Mouse (Mus musculus): ENCODE results near the gene Emd. TPM values are rescaled to one million over a fixed set of nuclear protein-coding genes. Genes with fewer than 3 reads are reported as not detected.

Gene Emd
- polyA plus RNA-seq, 1 experiment from 2014 or later = 12.8 TPM

DNA sequence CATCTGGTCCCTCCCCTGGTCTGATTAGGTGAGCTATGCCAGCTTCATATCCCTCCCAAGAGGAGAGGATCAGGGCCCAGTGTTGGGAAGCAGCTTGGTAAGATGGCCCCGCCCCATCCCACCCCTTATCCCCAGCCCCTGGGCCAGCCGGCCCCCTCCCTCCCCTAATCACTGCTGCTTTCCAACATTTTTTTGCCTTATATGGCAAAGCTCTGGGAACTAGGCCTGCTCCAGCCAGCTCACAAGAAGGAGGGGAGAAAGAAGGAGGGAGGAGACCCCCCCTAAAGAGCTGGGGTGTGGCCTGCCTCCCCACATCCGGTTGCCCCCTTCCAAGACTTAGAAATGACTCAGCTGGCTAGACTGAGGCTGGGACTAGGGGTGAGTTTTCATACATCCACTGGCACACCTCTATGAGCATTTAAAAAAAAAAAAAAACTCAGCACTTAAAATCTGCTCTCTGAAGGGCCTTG, 9.8 kb upstream of the Emd start:
- WGBS = 31% methylated on average over 3 of the region's 3 CpGs
- H3K4me2 ChIP-seq (ENCODE audit: low read length) = peak overlapping the region; percentile 70
- peak; percentile 37 for ATAC-seq

DNA sequence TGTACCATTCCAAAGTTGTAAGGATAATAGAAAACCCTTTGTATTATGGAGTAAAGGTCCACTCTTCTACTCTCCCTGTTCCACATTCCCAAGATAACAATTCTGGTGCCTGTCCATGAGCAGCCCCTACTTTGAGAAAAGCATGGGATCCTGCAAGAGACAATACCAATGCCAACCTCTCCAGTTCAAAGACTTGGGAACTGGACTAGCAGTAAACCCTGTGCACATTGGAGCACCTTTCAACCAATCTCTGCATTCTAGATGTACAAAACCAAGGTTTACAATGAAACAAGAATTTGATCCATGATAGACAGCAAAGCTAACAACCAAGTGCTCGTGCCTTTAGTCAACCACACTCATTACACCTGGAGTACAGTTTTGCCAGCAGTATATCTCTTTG, 9.4 kb upstream of the Emd start:
- Histone ChIP-seq H3K9ac (ENCODE audit: low read depth, low read length) (peak overlapping the region; percentile 85), H3K4me3 (ENCODE audit: low read depth, low read length) (peak overlapping the region; percentile 58), H3K27me3 (ENCODE audit: control insufficient read depth, insufficient read depth, low read depth, low read length) (no peaks in the 10 kb centered on the region), H3K9me3 (replicated peaks; ENCODE audit: control insufficient read depth, low read length, poor library complexity, severe bottlenecking) (no peaks in the 10 kb centered on the region), H3K36me3 (ENCODE audit: control insufficient read depth, insufficient read depth, low read length) (peaks cover 7% of the 10 kb centered on the region), H3K4me1 (ENCODE audit: control insufficient read depth, insufficient read depth, low read length) (peaks cover 18% of the 10 kb centered on the region), H3K4me2 (ENCODE audit: low read length) (peak overlapping the region; percentile 70), H3K27ac (ENCODE audit: low read length) (peak overlapping the region; percentile 86)
- WGBS = 33% methylated on average over 1 of the region's 1 CpGs
- ATAC-seq = no peak

More for the DNA sequence above, 9.8 kb upstream of the Emd start:
- H3K36me3 ChIP-seq (ENCODE audit: control insufficient read depth, insufficient read depth, low read length) = peaks cover 11% of the 10 kb centered on the region
- H3K27ac ChIP-seq (ENCODE audit: low read length) = peak overlapping the region; percentile 86
- H3K9ac ChIP-seq (ENCODE audit: low read depth, low read length) = peak overlapping the region; percentile 85
- H3K27me3 ChIP-seq (ENCODE audit: control insufficient read depth, insufficient read depth, low read depth, low read length) = no peaks in the 10 kb centered on the region
- H3K4me1 ChIP-seq (ENCODE audit: control insufficient read depth, insufficient read depth, low read length) = peaks cover 18% of the 10 kb centered on the region
- no peaks in the 10 kb centered on the region for H3K9me3 ChIP-seq (replicated peaks; ENCODE audit: control insufficient read depth, low read length, poor library complexity, severe bottlenecking)
- H3K4me3 ChIP-seq (ENCODE audit: low read depth, low read length) = peak overlapping the region; percentile 58

DNA sequence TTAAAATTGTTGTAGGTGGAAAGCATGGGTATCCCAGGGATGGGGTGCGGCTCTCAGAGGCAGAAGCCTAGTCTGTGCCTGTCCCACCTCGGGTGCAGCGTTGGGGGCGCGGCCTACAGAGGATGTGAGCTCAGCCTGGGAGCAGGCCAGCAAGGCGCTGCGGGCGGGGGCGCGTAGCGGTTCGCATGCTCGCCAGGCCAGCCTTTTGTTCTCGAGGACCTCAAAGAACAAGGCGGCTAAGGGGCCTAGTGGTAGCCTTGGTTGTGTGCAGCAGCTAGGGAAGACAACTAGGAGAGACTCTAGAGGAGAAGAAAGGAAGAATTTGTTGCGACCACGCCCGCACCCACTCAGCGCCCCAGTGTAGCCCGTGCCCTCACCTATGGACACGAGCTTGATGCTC, 8.8 kb upstream of the Emd start:
- no peaks in the 10 kb centered on the region for H3K27me3 ChIP-seq (ENCODE audit: control insufficient read depth, insufficient read depth, low read depth, low read length)
- H3K27ac ChIP-seq (ENCODE audit: low read length) = peak overlapping the region; percentile 86
- no peaks in the 10 kb centered on the region for H3K9me3 ChIP-seq (replicated peaks; ENCODE audit: control insufficient read depth, low read length, poor library complexity, severe bottlenecking)
- H3K9ac ChIP-seq (ENCODE audit: low read depth, low read length) = peak overlapping the region; percentile 85
- peaks cover 3% of the 10 kb centered on the region for H3K36me3 ChIP-seq (ENCODE audit: control insufficient read depth, insufficient read depth, low read length)
- H3K4me2 ChIP-seq (ENCODE audit: low read length) = peak overlapping the region; percentile 70
- peaks cover 18% of the 10 kb centered on the region for H3K4me1 ChIP-seq (ENCODE audit: control insufficient read depth, insufficient read depth, low read length)
- H3K4me3 ChIP-seq (ENCODE audit: low read depth, low read length) = peak overlapping the region; percentile 58
- peak; percentile 59 for ATAC-seq
- 23% methylated on average over 21 of the region's 21 CpGs for WGBS

DNA sequence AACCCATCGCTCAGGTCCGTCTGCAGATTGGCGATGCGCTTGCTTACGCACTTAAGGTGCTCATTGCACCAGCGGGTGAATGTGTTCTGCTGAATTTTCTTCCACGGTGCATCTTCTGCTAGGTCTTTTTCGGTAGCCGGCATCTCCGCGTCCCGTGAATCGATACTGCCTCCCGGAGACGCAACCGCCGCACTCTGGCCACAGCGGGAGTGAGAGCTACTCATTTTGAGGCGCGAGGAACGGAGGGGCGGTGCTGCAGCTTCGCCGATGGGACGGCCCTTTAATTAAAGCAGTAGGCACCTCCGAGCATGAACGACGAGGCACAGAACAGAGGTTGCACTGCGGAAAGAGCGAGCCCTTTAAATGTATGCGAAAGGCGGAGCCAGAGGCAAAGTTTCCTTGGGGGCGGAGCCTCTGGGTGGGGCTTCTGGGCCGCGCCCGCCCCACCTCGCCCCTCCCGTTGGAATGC, 8.2 kb upstream of the Emd start:
- ATAC-seq = peak; percentile 91

DNA sequence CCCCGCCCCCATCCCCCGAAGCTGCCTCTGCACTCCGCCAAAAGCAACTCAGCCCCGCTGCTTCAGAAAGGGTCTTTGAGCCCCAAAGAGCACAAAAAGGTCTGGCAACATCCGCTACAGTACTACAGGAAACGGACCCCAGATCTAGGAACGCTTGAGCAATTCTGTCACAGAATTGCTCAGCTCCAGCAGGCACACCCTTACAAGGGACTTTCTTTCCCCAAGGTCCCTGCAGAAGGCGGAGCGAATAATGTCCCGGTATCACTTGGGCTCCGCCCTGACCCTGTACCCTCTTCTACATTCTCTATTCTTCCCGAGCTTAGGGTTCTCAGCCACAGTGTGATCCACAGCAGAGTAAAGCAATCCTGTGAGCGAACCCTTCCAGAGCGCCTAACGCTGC, 7.8 kb upstream of the Emd start:
- peak overlapping the region; percentile 53; the same call in 1 of the 2 replicates for H3K9ac ChIP-seq (ENCODE audit: low read depth, low read length)
- H3K9me3 ChIP-seq (replicated peaks; ENCODE audit: control insufficient read depth, low read length, poor library complexity, severe bottlenecking) = no peaks in the 10 kb centered on the region
- peak overlapping the region; percentile 58 for H3K4me3 ChIP-seq (ENCODE audit: low read depth, low read length)
- peak overlapping the region; percentile 59 for H3K4me2 ChIP-seq (ENCODE audit: low read length)
- 26% methylated on average over 15 of the region's 15 CpGs for WGBS
- H3K36me3 ChIP-seq (ENCODE audit: control insufficient read depth, insufficient read depth, low read length) = no peaks in the 10 kb centered on the region
- H3K4me1 ChIP-seq (ENCODE audit: control insufficient read depth, insufficient read depth, low read length) = peaks cover 18% of the 10 kb centered on the region
- no peaks in the 10 kb centered on the region for H3K27me3 ChIP-seq (ENCODE audit: control insufficient read depth, insufficient read depth, low read depth, low read length)
- ATAC-seq = peak; percentile 18
- peak overlapping the region; percentile 73 for H3K27ac ChIP-seq (ENCODE audit: low read length)

More for the DNA sequence above, 8.2 kb upstream of the Emd start:
- Histone ChIP-seq H3K27me3 (ENCODE audit: control insufficient read depth, insufficient read depth, low read depth, low read length) (no peaks in the 10 kb centered on the region), H3K4me2 (ENCODE audit: low read length) (peak overlapping the region; percentile 70), H3K9ac (ENCODE audit: low read depth, low read length) (peak overlapping the region; percentile 85), H3K36me3 (ENCODE audit: control insufficient read depth, insufficient read depth, low read length) (no peaks in the 10 kb centered on the region), H3K27ac (ENCODE audit: low read length) (peak overlapping the region; percentile 86), H3K4me1 (ENCODE audit: control insufficient read depth, insufficient read depth, low read length) (peaks cover 18% of the 10 kb centered on the region), H3K4me3 (ENCODE audit: low read depth, low read length) (peak overlapping the region; percentile 58), H3K9me3 (replicated peaks; ENCODE audit: control insufficient read depth, low read length, poor library complexity, severe bottlenecking) (no peaks in the 10 kb centered on the region)
- 22% methylated on average over 38 of the region's 38 CpGs for WGBS

DNA sequence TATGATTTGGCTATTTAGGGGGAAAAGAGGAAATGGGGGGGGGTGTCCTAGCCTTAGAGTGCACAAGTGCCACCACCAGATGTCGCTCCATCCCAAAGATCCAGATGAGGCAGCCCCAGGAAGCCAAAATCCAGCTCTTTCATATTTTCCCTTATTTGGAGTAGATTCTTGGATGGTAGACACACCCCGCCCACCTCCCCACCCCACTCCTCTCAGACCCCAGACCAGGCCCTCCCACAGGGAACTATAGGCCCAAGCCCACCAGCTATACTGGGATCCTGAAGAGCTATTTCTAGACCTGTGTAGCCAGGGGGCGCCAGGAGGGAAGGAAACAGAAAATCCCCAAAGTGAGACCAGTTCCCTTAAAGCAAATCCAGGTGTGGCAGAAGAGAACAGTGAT, 5.8 kb upstream of the Emd start:
- Histone ChIP-seq H3K36me3 (ENCODE audit: control insufficient read depth, insufficient read depth, low read length) (no peaks in the 10 kb centered on the region), H3K27me3 (ENCODE audit: control insufficient read depth, insufficient read depth, low read depth, low read length) (no peaks in the 10 kb centered on the region), H3K27ac (ENCODE audit: low read length) (no peak overlapping the region), H3K4me3 (ENCODE audit: low read depth, low read length) (no peak overlapping the region), H3K4me1 (ENCODE audit: control insufficient read depth, insufficient read depth, low read length) (peaks cover 9% of the 10 kb centered on the region; the same call in 1 of the 2 replicates), H3K4me2 (ENCODE audit: low read length) (peak overlapping the region; percentile 61), H3K9me3 (replicated peaks; ENCODE audit: control insufficient read depth, low read length, poor library complexity, severe bottlenecking) (no peaks in the 10 kb centered on the region), H3K9ac (ENCODE audit: low read depth, low read length) (no peak overlapping the region)
- ATAC-seq = no peak
- 13% methylated on average over 3 of the region's 3 CpGs for WGBS

DNA sequence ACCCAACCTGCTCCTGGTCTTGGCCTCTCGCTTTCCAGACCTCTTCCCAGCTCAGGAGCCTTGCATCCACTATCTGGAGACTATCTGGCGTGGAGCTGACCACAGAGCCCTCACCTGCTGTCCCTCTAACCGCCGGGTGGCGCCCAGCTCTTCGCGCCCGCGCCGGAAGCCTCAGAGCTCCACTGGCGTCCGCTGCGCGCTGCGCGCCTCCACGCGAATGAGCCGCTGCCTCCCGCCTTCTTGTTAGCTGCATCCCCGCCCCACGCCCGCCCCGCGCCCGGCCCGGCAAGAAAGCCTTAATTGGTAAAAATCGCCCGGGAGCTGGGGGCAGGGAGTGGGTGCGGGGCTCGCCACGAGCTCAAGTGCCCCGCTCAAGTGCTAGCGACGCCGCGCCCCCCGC, 4.9 kb upstream of the Emd start, which contains the start of gene Flna:
TSS of gene Flna (minus strand) at position 206 of the 400 bp plus-strand sequence.
- H3K9ac ChIP-seq (ENCODE audit: low read depth, low read length) = peak within 1 kb of the TSS; percentile 67
- 18% methylated on average over 38 of the region's 38 CpGs for WGBS
- peak within 1 kb of the TSS; percentile 46 for H3K4me3 ChIP-seq (ENCODE audit: low read depth, low read length)
- H3K27me3 ChIP-seq (ENCODE audit: control insufficient read depth, insufficient read depth, low read depth, low read length) = no peaks in the 10 kb centered on the region
- H3K4me1 ChIP-seq (ENCODE audit: control insufficient read depth, insufficient read depth, low read length) = peaks cover 5% of the 10 kb centered on the region; the same call in 1 of the 2 replicates
- peak within 1 kb of the TSS; percentile 60 for H3K27ac ChIP-seq (ENCODE audit: low read length)
- no peaks in the 10 kb centered on the region for H3K36me3 ChIP-seq (ENCODE audit: control insufficient read depth, insufficient read depth, low read length)
- peak within 1 kb of the TSS; percentile 61 for H3K4me2 ChIP-seq (ENCODE audit: low read length)
- no peaks in the 10 kb centered on the region for H3K9me3 ChIP-seq (replicated peaks; ENCODE audit: control insufficient read depth, low read length, poor library complexity, severe bottlenecking)
- 0 out of 2 replicates have a peak, but pooled peaks have one; percentile 4 for ATAC-seq

DNA sequence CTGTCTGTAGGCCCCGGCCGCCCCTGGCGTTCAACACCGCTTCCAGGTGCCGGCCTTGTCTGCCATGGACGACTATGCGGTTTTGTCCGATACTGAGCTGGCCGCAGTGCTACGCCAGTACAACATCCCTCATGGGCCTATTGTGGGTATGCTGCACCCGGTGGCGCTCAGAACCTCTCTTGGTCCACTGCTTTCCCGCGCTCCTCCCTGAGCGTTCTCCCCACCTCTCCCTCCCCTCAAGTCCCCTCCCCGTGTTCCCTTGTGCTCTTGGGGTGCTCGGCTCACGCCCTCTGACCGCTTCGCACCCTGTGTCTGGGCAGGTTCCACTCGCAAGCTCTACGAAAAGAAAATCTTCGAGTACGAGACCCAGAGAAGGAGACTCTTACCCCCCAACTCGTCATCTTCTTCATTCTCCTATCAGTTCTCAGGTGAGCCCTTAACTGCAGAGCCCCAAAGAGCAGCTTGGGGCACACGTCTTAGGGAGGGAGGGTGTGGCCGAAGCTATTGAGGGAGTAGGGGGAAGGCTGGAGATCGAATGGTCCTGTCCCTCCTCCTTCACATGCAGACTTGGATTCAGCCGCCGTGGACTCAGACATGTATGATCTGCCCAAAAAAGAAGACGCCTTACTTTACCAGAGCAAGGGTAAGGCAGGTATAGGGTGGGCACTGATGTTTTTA, 540 bp downstream of the Emd start:
- peak; percentile 74 for ATAC-seq
- H3K27ac ChIP-seq (ENCODE audit: low read length) = peak overlapping the region; percentile 84
- H3K4me2 ChIP-seq (ENCODE audit: low read length) = peak overlapping the region; percentile 55
- peak overlapping the region; percentile 56 for H3K4me3 ChIP-seq (ENCODE audit: low read depth, low read length)
- peak overlapping the region; percentile 77 for H3K9ac ChIP-seq (ENCODE audit: low read depth, low read length)
- 0 out of 2 replicates have a peak, but pooled peaks cover 3% of the 10 kb centered on the region for H3K36me3 ChIP-seq (ENCODE audit: control insufficient read depth, insufficient read depth, low read length)
- H3K9me3 ChIP-seq (replicated peaks; ENCODE audit: control insufficient read depth, low read length, poor library complexity, severe bottlenecking) = no peaks in the 10 kb centered on the region
- 13% methylated on average over 31 of the region's 31 CpGs for WGBS
- H3K4me1 ChIP-seq (ENCODE audit: control insufficient read depth, insufficient read depth, low read length) = peaks cover 5% of the 10 kb centered on the region
- no peaks in the 10 kb centered on the region for H3K27me3 ChIP-seq (ENCODE audit: control insufficient read depth, insufficient read depth, low read depth, low read length)

DNA sequence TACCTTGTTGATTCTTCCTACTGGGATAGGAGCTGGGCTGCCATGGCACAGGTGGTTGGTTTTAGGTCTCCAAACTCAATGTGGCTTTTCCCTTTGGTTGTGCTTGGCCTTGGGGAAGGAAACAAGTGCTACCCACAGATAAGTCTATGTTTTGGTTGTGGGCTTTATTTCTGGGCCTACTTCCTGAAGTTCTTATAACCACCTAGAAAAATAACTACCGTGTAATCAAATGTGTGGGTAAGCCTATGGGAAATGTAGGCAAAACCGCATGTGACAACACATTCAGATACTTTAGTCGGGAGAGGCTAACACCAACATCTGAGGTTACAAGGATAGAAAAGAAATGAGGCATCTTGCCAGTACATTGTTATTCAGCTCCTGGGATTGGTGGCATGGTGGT, 3.3 kb downstream of the Emd start:
- Histone ChIP-seq H3K9me3 (replicated peaks; ENCODE audit: control insufficient read depth, low read length, poor library complexity, severe bottlenecking) (no peaks in the 10 kb centered on the region), H3K9ac (ENCODE audit: low read depth, low read length) (no peak overlapping the region), H3K27ac (ENCODE audit: low read length) (no peak overlapping the region), H3K27me3 (ENCODE audit: control insufficient read depth, insufficient read depth, low read depth, low read length) (no peaks in the 10 kb centered on the region), H3K4me3 (ENCODE audit: low read depth, low read length) (no peak overlapping the region), H3K4me2 (ENCODE audit: low read length) (no peak overlapping the region), H3K4me1 (ENCODE audit: control insufficient read depth, insufficient read depth, low read length) (peaks cover 5% of the 10 kb centered on the region), H3K36me3 (ENCODE audit: control insufficient read depth, insufficient read depth, low read length) (0 out of 2 replicates have a peak, but pooled peaks cover 3% of the 10 kb centered on the region)
- no peak for ATAC-seq
- WGBS = 93% methylated on average over 3 of the region's 3 CpGs
